Mouse (Mus musculus) layer of hippocampus, adult 18-20 months (tissue): ENCODE data around the gene Kifap3. TPM values are rescaled to one million over a fixed set of nuclear protein-coding genes. Genes with fewer than 3 reads are reported as not detected.

Experiments used
- DNase-seq, 2 experiments: peaks; one replicate each; pipeline ENCODE4 v3.0.0; 2022; ENCODE audit warnings: low spot score in 2 of 2
- total RNA-seq, 2 experiments: library from RNA; stranded (reverse); gene quantifications; 2 replicates each; pipeline ENCODE4 v1.2.3; 2021

Kifap3 gene
- total RNA-seq, 2 experiments from 2014 or later, result 171 to 173 TPM

- DNase-seq, result no peak
Observed at GRCm38 (mm10) chr1:163964008-163964689, 184.8 kb downstream of the Kifap3 start.

Other genes with a start within 250 kb of the Kifap3 start
- gene Mettl11b, start 54.4 kb upstream of the Kifap3 start, total RNA-seq, result 1 to 10 TPM; 3.9 to 5.3 TPM
- 10 to 100 TPM; 19.7 to 19.8 TPM for gene Scyl3, start 149.5 kb downstream of the Kifap3 start, total RNA-seq
- gene BC055324, start 215.2 kb downstream of the Kifap3 start, total RNA-seq, result 1 to 10 TPM; 1.3 to 1.4 TPM
- gene Mettl18, start 215.3 kb downstream of the Kifap3 start, total RNA-seq, result 1 to 10 TPM; 7.4 to 7.6 TPM